Mouse (Mus musculus): Measurements from ENCODE around the gene Six6.

The Six6 gene

DNA sequence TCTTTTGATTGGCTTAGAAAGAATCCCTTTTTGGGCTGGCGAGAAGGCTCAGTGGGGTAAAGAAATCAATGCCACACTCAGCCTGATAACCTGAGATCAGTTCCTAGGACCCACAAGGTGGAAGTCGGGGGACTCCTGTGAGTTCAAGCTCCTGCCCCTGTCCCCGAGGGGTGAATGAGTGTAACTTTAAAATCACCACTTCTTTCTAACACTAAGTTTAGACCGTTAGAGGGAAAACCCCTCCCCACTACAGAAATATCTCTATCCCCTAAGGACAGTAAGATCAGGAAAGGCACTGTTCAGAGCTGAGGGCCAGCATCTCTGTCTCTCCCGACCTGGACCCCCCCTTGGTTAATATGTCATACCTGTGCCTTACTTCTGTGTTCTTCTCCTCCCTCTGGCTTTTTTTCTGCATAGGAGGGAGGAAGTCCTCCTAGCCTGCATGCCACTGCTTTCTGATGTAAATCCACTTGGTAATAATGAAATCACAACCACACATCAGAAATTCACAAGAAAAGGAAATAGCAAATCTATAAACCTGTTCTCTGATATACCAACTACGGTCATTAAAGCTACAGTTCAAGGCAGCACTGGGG is 18.2 kb downstream of the Six6 start:
- no peak for DNase-seq (ENCODE audit: low spot score)

DNA sequence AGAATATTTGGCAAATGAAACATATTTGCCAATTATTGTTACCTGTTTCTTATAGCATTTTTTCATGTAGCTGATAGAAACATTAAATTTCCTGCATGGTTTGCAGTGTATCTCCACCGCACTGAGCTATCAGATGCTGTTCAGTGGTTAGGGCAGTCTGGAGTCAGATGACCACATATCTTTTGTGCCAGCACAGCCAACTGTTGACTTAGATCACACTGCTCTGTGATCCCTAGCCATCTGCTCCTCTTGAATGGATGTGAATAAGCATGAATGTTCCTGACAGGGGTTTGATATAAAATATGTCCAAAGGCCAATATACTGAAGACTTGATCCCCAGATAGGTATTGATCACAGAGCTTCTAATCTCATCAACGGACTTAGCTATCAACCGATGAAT is 18.8 kb downstream of the Six6 start:
- DNase-seq (ENCODE audit: low spot score): no peak

DNA sequence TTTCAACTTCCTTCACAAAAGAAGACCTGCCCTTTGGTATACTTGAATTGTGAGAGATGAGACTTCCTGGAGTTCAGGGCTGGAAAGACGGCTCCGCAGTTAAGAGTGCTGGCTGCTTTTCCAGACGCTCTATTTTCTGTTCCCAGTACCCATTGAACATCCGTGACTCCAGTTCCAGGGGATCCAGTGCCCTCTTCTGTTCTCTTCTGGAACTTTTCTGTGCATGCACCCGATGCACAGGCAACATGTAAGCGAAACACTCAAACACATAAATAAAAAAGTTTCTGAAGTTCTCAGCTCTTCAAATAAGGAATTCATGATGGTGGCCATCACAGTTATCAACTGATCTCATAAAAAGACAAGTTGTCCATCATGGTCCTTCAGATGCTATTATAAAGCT is 23.1 kb downstream of the Six6 start:
- DNase-seq (ENCODE audit: low spot score): no peak

DNA sequence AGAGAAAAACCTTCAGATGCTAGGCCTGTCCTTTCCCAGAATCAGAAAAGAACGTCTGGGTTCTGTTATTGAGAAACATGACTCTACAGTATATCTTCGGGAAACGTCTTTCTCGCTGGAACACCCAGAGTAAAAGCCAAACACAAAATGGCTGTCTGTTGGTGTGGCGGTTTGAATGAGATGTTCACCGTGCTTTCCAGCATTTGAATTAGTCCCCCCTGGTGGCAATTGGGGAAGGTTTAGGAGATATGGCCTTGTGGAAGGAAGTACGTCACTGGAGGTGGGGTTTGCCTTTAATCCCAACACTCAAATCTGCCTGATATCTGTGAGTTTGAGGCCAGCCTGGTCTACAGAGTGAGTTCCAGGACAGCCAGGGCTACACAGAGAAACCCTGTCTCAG is 27.8 kb downstream of the Six6 start:
- no peak for DNase-seq (ENCODE audit: low spot score)

DNA sequence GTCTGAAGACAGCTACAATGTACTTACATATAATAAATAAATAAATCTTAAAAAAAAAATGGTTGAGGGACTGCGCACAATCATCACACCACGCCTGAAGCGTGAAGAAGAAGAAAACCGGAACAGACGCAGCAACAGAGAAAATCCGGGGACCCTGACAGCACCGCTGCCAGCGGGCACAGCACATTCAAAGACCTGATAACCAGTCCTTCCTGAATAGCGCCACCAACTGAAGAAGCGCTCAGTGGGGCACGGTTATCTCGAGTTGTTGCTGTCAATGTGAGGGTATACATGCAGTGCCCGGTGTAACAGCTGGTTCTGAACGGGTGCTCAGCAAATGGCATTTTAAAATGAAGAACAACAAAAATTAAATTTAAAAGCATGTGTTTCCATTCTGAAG is 30.9 kb downstream of the Six6 start:
- no peak for DNase-seq (ENCODE audit: low spot score)

DNA sequence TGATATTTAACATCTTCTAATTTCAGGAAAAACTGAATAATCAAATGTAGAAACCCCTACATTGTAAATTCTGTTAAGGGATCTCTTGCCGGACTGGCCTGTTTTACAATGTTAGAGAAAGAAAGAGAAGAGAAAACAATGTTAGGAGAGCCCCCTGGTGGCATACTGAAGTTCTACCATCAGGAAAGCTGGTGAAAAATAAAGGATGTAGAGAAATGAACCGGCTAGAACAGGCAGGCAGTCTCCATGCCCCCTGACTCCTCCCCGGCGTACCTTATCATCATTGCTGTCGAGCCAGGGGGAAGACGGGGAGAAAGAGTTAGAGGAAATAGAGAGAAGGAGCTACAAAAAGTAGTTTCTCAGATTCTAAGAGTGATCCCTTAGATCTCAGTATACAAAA is 33.5 kb downstream of the Six6 start:
- peak; percentile 38 for DNase-seq (ENCODE audit: low spot score)

DNA sequence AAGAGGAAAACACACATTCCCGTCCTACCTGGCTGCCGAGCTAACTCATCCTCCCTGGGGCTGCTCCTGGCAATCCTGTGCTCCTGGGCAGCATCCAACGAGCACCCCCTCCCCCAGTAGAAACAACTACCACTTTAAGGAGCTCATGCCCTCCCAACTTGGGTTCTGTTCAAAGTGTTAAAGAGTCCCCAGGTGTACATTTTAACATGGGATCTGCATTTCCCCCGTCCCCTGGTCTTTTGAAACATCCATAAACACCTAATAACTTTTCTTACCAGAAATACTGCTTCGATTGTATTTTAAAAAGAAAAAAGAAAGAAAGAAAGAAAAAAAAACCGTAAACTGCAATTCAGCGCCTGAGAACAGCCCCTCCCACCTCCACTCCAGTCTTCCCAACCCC is 36.5 kb downstream of the Six6 start:
- no peak for DNase-seq (ENCODE audit: low spot score)

DNA sequence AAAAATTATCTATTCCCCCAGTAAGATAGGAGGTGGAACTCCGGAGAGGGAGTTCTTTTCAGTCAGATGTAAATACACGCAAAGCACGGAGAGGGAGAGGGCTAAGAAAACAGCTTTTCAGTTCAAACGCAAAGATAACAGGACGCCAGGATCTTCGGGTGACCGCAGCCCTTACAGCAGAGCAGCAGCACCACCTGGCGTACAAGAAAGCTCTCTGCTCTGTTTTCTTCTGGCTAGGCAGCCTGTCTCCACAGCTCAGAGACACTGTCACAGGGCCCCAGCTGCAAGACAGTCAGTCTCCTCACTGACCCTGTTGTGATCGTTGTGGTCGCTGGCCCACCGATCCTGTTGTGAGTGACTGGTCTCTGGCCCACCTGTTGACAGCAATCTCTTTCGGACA is 37.0 kb downstream of the Six6 start:
- peak; percentile 61 for DNase-seq (ENCODE audit: low spot score)

DNA sequence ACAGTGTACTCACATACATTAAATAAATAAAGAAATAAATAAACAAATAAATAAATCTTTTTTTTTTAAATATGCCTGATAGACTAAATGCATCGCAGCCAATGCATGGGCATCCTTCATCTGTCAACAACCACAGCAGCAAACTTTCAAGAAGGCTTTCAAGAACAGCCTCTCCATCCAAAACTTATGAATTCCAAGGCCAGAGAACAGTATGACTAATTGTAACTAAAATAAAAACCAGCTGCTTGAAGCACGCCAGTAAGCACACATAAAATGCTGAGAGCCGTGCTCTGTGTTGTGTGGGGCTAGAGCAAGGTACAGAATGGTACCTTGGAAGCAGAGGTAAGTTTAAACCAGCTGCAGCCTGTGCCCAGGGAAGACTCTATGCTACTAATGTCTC is 38.2 kb downstream of the Six6 start:
- no peak for DNase-seq (ENCODE audit: low spot score)

DNA sequence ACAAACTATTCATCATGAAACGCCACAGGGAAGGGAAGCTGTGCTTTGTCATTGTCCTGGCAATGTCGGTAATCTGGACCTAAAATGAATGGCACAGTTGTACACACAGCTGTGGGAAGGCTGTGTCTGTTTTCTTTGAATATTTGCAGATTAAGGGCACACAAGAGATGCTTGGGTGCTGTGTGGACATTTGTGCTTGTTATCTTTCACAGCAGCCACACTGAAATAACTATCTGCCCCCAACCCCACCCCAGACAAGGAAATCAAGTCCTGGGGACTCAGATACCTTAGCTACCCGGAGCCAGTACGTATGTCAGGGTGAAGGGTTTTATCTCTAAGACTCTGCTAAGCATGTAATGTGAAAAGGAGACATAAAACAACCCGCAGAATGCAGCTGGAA is 39.5 kb downstream of the Six6 start:
- no peak for DNase-seq (ENCODE audit: low spot score)

DNA sequence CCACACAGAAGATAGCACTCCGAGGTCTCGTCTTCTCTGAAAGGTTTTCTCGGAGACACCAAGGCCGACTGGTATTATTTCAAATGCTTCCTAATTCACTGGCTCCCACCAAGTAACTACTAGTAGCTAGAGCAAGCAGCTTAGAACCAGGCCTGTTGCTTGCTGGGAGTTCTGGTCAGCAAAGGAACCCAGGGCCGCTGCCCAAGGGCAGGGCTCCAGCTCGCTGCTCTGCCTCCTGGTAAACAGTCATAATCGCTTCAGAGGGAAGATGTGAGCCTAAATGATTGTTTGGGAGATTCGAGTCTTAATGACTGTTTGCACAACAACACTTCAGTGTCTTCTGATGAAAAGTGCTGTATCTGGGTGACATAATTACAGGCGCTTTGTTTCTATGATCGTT is 42.9 kb downstream of the Six6 start:
- no peak for DNase-seq (ENCODE audit: low spot score)

DNA sequence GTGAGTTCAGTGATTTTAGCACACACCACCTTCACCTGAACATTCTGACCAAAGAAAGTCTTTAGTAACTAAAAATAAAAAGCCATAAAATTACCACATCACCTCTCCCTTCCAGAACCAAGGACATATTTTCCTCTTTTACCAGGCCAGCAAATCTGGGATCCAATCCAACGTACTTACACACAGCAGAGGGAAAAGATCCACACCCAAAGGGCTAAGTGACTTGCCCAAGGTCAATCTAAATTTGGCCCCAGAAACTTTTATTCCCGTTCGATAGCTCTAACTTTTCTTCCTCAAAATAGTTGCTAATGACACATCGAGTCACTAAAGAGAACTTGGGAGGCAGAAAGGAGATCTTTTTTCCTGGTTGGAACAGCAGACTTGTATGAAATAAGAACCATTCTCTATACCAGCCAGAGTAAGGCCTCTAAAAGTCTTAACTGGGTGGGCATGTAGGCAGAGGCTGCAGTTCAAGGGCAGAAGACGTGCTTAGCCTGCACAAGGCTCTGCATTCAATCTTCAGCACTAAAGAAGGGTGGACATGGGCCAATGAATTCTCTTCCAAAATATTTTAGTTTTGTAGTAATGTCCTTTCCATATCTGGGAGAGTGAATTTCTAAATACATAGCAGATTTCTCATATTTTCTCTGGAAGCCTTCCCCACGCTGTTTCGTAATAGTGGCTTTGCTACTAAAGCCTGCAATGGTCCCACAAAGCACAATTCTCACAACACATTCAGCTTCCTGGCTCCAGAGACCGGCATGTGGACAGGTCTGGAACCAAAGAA is 43.6 kb downstream of the Six6 start:
- peak; percentile 18 for DNase-seq (ENCODE audit: low spot score)

Data from ovary, postnatal 14 days (tissue).